Mouse (Mus musculus) adrenal gland, adult 2 months (tissue): Measurements from ENCODE around the gene Vmn1r214. TPM values are rescaled to one million over a fixed set of nuclear protein-coding genes. Genes with fewer than 3 reads are reported as not detected.

Source experiments
- DNase-seq: peaks from one replicate; pipeline ENCODE4 v3.0.0; 2021
- long read RNA-seq: library from polyadenylated mRNA; stranded (forward); transcript quantifications from one replicate; pipeline ENCODE4 v2.0.0, GENCODE M21; 2021
- polyA plus RNA-seq: library from polyadenylated mRNA; depleted of rRNA; stranded (reverse); fragments of >200 nt; gene quantifications from 2 replicates; pipeline ENCODE4 v1.2.3, GENCODE M21; 2012; rRNA removed
- total RNA-seq, 2 experiments: library from RNA; stranded (reverse); gene quantifications; 2 replicates each; pipeline ENCODE4 v1.2.3; 2021

Gene Vmn1r214
- total RNA-seq (not detected), polyA plus RNA-seq (not detected in 2 replicates)
- long read RNA-seq = 0 reads

- no peak for DNase-seq
These were observed at the start of gene Vmn1r214 for GRCm38 (mm10) chr13:23030118-23030517. Gene Vmn1r214, plus strand, starts transcription at chr13:23030418.

DNA sequence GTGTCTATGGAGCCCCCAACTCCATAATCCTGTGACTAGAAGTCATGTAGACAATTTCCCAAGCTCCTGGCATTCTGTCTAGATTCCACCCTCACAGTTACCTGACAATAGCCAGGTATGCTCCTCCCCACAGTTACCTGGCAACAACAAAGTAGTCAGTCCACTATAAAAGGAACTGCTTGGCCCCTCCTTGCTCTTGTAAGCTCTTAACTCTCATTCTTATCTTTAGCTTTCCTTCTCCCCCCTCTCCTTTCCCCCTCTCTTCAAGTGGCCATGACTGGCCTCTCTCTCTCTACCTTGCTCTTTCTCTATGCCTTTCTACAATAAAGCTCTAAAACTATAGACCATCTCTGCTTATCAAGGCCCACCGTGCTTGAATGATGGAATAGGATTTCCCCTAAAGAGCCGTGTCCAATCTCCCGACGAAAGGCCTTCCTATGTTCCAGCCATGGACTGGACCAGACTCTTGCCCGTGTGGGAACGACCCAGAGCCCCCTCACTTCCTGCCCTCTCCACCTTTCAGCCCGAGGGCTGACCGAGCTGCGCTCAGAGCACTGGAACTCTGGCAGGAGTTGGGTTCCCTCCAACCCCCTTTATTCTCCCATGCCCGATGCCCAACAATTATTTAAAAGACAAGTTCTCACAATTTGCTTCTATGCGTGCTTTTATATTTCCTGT, 39.9 kb upstream of the Vmn1r214 start:
- no peak for DNase-seq

DNA sequence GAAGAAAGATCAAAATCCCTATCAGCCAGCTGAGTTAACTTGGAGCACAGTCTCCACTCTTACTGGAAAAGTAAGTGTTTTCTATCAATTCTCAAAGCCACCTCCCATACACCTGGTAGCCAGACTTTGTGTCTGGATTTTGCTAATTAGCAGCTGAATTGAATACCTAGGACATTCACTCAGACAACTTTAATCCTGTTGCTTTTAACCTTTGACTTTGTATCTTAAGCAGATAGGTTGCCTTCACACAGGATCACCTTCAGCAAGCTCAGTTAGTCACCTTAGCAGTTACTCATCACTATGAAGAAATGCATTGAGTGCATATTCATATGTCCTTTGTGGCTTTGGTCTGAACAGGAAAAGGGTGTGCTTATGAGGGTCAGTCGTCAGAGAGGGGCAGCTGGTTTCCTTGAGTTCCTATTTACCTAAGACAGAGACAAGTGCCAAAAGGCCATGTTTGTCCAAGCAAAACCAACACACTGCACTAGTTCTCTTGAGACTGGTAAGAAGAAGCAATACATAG, 38.0 kb upstream of the Vmn1r214 start:
- no peak for DNase-seq

DNA sequence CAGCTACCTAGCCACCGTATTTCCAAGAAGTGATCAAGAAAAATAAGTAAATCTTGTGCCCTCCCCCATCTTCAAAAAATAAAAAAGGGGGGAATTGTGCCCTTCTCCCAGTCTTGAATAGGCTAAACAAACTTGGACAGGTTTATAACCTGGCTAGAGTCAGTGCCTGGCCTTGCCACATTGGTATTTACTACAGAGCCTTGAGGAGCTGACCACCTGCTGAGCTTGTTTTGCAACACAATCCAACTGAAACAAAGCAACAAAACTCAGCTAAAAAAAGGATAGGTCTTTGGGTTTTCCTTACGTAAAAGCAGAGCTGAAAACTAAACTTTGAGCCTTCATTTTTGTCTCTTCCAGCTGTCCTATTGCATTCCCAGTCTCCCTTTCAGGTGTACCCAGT, 37.5 kb upstream of the Vmn1r214 start:
- no peak for DNase-seq

DNA sequence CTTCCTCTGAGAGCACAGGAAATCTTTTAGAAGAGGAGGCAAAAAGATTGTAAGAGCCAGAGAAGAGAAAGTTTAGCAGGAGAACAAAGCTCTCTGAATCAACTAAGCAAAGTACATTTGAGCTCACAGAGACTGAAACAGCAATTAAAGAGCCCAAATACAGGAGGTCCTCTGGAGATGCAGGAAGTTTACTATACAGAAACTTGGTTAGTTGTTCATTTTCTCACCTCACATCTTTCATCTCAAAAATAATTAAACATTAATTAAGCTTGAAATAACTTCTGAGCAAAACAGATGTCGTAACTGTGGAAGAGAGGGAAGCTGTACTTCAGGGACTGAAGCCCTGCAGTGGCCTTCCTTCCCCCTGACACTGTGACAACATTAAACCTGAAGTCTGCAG, 22.9 kb upstream of the Vmn1r214 start, which contains the start of gene Vmn1r213:
Gene Vmn1r213 (plus strand): TSS at position 301 of the 400 bp plus-strand sequence.
- DNase-seq = no peak

- DNase-seq = no peak
These were observed 12.1 kb upstream of the Vmn1r214 start for GRCm38 (mm10) chr13:23018158-23018557.

GRCm38 (mm10) chr13:23024812-23025211, 5.4 kb upstream of the Vmn1r214 start:
- no peak for DNase-seq

- no peak for DNase-seq
These were observed 27.6 kb downstream of the Vmn1r214 start for GRCm38 (mm10) chr13:23057778-23058177.

DNA sequence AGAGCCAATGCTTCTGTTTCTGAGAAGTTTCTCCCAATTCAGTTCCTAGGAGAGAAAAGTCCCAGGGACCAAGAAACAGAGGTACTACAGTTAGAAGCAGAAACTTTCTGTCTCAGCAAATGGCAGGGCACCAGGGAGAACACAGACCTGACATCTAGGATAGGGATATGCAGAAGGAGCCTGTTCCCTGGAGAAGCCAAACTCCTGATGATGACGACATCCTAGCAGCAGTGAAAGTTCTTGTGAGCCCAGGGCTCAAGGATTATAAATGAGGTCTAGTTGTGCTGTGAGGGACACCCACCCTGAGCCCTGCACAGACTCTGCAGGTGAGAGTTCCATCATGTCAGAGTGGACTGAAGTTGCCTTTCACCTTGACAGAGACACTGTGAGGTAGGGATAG, 37.5 kb downstream of the Vmn1r214 start, which contains the start of gene Vmn1r215:
Gene Vmn1r215 (plus strand): TSS at position 301 of the 400 bp plus-strand sequence.
- DNase-seq = no peak

DNA sequence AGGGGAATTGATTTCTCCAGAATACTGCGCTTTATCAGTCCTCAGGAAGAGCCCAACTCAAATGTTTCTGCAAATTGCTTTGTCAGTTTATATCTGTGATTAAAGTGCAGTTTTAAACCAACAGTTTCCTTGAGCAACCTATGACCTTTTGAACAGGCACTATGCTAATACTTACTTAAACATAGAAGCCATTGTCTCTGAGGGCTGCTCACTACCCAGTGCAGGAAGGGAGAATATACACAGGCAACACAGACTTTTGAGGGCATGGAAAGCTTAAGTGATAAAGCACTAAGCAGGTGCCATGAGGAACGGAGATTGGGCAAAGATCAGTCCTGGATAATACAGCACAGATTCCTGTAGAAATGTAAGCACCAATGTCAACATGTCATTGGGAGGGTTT, 39.1 kb downstream of the Vmn1r214 start:
- no peak for DNase-seq

Other genes starting within 250 kb of the Vmn1r214 start
- not detected for gene Vmn1r209, start 220.7 kb upstream of the Vmn1r214 start, total RNA-seq
- gene Vmn1r209, start 220.7 kb upstream of the Vmn1r214 start, polyA plus RNA-seq = not detected in 2 replicates
- not detected for gene Vmn1r210, start 199.1 kb upstream of the Vmn1r214 start, total RNA-seq
- not detected in 2 replicates for gene Vmn1r210, start 199.1 kb upstream of the Vmn1r214 start, polyA plus RNA-seq
- not detected for gene Vmn1r211, start 172.9 kb upstream of the Vmn1r214 start, total RNA-seq
- gene Vmn1r211, start 172.9 kb upstream of the Vmn1r214 start, polyA plus RNA-seq = not detected in 2 replicates
- gene Vmn1r212, start 146.2 kb upstream of the Vmn1r214 start, total RNA-seq = not detected
- not detected in 2 replicates for gene Vmn1r212, start 146.2 kb upstream of the Vmn1r214 start, polyA plus RNA-seq
- gene Vmn1r213, start 22.8 kb upstream of the Vmn1r214 start, total RNA-seq = not detected
- gene Vmn1r213, start 22.8 kb upstream of the Vmn1r214 start, polyA plus RNA-seq = not detected in 2 replicates
- gene Vmn1r215, start 37.6 kb downstream of the Vmn1r214 start, total RNA-seq = not detected
- not detected in 2 replicates for gene Vmn1r215, start 37.6 kb downstream of the Vmn1r214 start, polyA plus RNA-seq
- not detected for gene Vmn1r217, start 87.8 kb downstream of the Vmn1r214 start, total RNA-seq
- not detected in 2 replicates for gene Vmn1r217, start 87.8 kb downstream of the Vmn1r214 start, polyA plus RNA-seq
- gene Vmn1r218, start 102.7 kb downstream of the Vmn1r214 start, total RNA-seq = not detected
- gene Vmn1r218, start 102.7 kb downstream of the Vmn1r214 start, polyA plus RNA-seq = not detected in 2 replicates
- not detected for gene Vmn1r219, start 128.9 kb downstream of the Vmn1r214 start, total RNA-seq
- gene Vmn1r219, start 128.9 kb downstream of the Vmn1r214 start, polyA plus RNA-seq = not detected in 2 replicates
- not detected for gene Vmn1r220, start 157.6 kb downstream of the Vmn1r214 start, total RNA-seq
- gene Vmn1r220, start 157.6 kb downstream of the Vmn1r214 start, polyA plus RNA-seq = not detected in 2 replicates
- not detected for gene Vmn1r221, start 183.7 kb downstream of the Vmn1r214 start, total RNA-seq
- not detected in 2 replicates for gene Vmn1r221, start 183.7 kb downstream of the Vmn1r214 start, polyA plus RNA-seq
- gene Vmn1r222, start 205.5 kb downstream of the Vmn1r214 start, total RNA-seq = not detected
- gene Vmn1r222, start 205.5 kb downstream of the Vmn1r214 start, polyA plus RNA-seq = not detected in 2 replicates
- gene Vmn1r223, start 216.7 kb downstream of the Vmn1r214 start, total RNA-seq = not detected
- not detected in 2 replicates for gene Vmn1r223, start 216.7 kb downstream of the Vmn1r214 start, polyA plus RNA-seq